Mouse (Mus musculus) G1E (cell line): Measurements from ENCODE around the gene Eif2d. TPM values are rescaled to one million over a fixed set of nuclear protein-coding genes. Genes with fewer than 3 reads are reported as not detected.

Experiments
- ATAC-seq: 2 replicates; pipeline ENCODE4 v1.8.0; 2016; ENCODE audit warnings: mild to moderate bottlenecking; ENCODE audit not compliant: insufficient number of reproducible peaks, poor library complexity, low FRiP score, severe bottlenecking; ENCODE audit errors: extremely low read depth
- DNase-seq: peaks from one replicate; pipeline ENCODE4 v3.0.0; 2012; ENCODE audit warnings: low spot score
- H3K27me3 ChIP-seq: 2 replicates; pipeline ENCODE4 v1.6.1; 2012; ENCODE audit warnings: mild to moderate bottlenecking, low read length, inconsistent platforms; ENCODE audit not compliant: insufficient read depth
- H3K36me3 ChIP-seq: replicated peaks from 2 replicates; pipeline ENCODE3; 2012; ENCODE audit warnings: mild to moderate bottlenecking, inconsistent platforms
- H3K4me1 ChIP-seq: 2 replicates; pipeline ENCODE4 v1.6.1; 2012; ENCODE audit warnings: low read depth, low read length, inconsistent platforms, mixed read lengths; ENCODE audit not compliant: insufficient read depth
- H3K4me3 ChIP-seq: 2 replicates; pipeline ENCODE4 v1.5.1; 2012; ENCODE audit warnings: low read depth, mild to moderate bottlenecking, inconsistent platforms, low read length, moderate library complexity, mixed read lengths
- H3K9me3 ChIP-seq: replicated peaks from 2 replicates; pipeline ENCODE4 v1.6.1; 2012; ENCODE audit warnings: inconsistent platforms
- CTCF ChIP-seq: IDR thresholded peaks from 2 replicates; pipeline ENCODE4 v1.5.1; 2012; ENCODE audit warnings: low read depth, low read length, inconsistent platforms, mixed read lengths
- GATA1 ChIP-seq: IDR thresholded peaks from 2 replicates; pipeline ENCODE4 v1.6.1; 2012; ENCODE audit warnings: borderline replicate concordance, low read length, inconsistent platforms, mixed read lengths
- GATA2 ChIP-seq: IDR thresholded peaks from 2 replicates; pipeline ENCODE4 v1.6.1; 2012; ENCODE audit warnings: low read depth, low read length, inconsistent platforms, borderline replicate concordance
- POLR2AphosphoS5 ChIP-seq: IDR thresholded peaks from 2 replicates; pipeline ENCODE4 v1.6.1; 2012; ENCODE audit warnings: low read depth, low read length, inconsistent platforms; ENCODE audit not compliant: insufficient replicate concordance
- TAL1 ChIP-seq: conservative IDR thresholded peaks from 2 replicates; pipeline ENCODE4 v1.6.1; 2012; ENCODE audit warnings: low read depth, low read length, inconsistent platforms, mixed read lengths
- polyA plus RNA-seq: library from polyadenylated mRNA; stranded (reverse); fragments of >175 nt; gene quantifications from 2 replicates; pipeline ENCODE4 v1.2.3, GENCODE M21; 2012
- total RNA-seq, 2 experiments: library from RNA; stranded (forward) in 1 of 2; stranded (reverse) in 1 of 2; fragments of 200-1000 nt in 1 of 2; fragments of >200 nt in 1 of 2; fragmentation: Nextera tagmentation in 1 of 2; gene quantifications; 2 replicates each; pipeline ENCODE4 v1.2.3; 2014 to 2017

Gene Eif2d
- total and polyA plus RNA-seq, 3 experiments = 70.5 to 347 (median 79.5) TPM

DNA sequence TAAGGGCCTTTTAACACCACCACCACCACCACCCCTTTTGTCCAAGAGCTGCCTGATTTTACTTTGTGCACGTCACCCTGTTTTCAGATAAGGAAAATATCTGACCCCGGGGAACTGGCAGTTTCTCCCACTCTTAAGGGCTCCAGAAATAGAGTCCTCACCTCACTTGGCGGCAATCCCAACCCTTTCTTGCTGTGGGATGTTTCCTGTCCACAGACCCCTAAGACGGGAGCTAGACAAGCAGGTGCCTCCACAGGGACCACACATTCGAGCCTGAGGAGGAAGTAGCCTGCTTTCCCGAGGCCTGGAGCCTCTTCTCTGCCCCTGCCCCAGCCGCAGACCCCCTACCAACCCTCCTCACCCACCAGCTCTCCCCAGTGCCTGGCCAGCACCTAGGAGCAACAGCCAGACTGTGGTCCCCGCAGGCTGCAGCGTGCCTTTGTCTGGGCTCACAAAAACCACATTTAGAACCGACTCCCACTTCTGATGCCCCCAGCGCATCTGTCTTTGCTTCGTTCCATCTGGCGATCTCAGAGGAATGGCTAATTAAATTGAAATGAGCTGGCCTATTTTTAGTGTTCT lies 36.5 kb upstream of the Eif2d start:
- no peak for DNase-seq
- Histone ChIP-seq H3K4me3 (no peak overlapping the region; the same call in 1 of the 2 replicates), H3K36me3 (no peaks in the 10 kb centered on the region), H3K27me3 (peaks cover 46% of the 10 kb centered on the region), H3K9me3 (no peaks in the 10 kb centered on the region), H3K4me1 (peaks cover 55% of the 10 kb centered on the region)
- TF ChIP-seq TAL1 (no peak), CTCF (no peak), POLR2AphosphoS5 (no peak), GATA1 (no peak), GATA2 (no peak)
- ATAC-seq = no peak

DNA sequence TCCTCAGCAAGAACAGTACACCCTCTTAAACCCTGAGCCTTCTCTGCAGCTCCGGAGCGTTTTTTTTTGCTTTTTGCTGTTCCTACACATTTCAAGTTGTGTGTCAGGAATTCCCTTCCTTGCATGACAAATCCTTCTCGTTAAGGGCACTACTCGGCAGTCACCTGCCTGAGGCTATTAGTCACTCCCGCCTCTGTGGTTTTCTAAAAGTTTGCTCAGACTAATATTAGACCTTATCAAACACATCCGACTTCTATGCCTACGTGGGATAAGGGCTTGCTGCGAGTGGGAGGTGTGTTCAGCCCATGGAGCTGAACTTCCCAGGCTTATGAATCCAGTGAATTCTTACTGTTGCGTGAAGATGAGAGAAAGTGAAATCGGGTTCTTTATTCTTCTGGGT lies 34.5 kb upstream of the Eif2d start:
- peak overlapping the region; percentile 18; the same call in 1 of the 2 replicates for H3K4me3 ChIP-seq

DNA sequence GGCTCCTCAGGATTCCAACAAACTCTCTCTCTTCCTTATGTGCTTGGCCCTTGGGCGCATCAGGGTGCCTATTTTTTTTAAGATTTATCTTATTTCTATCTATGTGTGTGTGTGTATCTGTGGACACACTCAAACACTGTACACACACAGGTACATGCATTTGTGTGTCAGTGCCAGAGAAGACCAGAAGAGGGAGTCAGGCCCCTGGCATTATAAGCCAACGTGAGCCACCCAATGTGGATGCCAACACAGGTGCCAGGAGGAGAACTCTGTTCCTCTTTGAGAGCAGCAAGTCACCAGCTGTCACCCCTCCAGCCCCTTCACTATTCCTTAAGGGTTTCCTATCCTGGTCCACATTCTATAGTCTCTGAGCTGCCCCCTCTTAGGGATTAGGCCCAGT lies 34.0 kb upstream of the Eif2d start:
- ATAC-seq (peak; percentile 47), DNase-seq (no peak)
- peaks cover 78% of the 10 kb centered on the region for H3K4me1 ChIP-seq
- TF ChIP-seq GATA1 (no peak), TAL1 (no peak), CTCF (peak; percentile 65)
- H3K36me3 ChIP-seq = peaks cover 2% of the 10 kb centered on the region
- H3K27me3 ChIP-seq = peaks cover 32% of the 10 kb centered on the region
- H3K9me3 ChIP-seq = no peaks in the 10 kb centered on the region
- H3K4me3 ChIP-seq = peak overlapping the region; percentile 18; the same call in 1 of the 2 replicates

More for the DNA sequence above, 34.5 kb upstream of the Eif2d start:
- ATAC-seq = peak; percentile 29
- no peak for TF ChIP-seq POLR2AphosphoS5
- TF ChIP-seq CTCF = no peak
- no peak for TF ChIP-seq GATA2
- no peak for TF ChIP-seq GATA1
- H3K27me3 ChIP-seq = peaks cover 36% of the 10 kb centered on the region
- no peaks in the 10 kb centered on the region for H3K9me3 ChIP-seq
- peaks cover 2% of the 10 kb centered on the region for H3K36me3 ChIP-seq
- H3K4me1 ChIP-seq = peaks cover 73% of the 10 kb centered on the region
- DNase-seq = no peak

DNA sequence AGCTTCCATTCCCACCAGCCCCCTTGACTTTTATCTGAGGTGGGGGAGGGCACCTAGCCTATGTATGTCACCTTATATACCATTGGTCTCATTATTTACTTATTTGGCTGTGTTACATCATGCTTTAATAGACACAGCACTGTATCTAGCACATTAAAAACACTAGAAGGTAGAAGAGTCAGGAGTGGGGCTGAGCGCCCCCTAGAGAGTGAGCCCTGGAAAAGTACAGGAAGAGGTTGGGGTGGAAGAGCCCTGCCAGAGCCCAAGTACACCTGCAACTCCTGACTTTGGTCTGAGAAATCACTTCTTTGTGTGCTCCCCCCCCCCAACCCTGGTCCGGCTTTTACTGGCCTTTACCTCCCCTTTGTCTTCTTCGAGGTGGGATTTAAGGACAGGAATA lies 31.0 kb upstream of the Eif2d start:
- Histone ChIP-seq H3K27me3 (peaks cover 11% of the 10 kb centered on the region), H3K36me3 (peaks cover 5% of the 10 kb centered on the region), H3K9me3 (no peaks in the 10 kb centered on the region), H3K4me3 (no peak overlapping the region), H3K4me1 (peaks cover 91% of the 10 kb centered on the region)
- ATAC-seq = no peak
- DNase-seq = no peak
- no peak for TF ChIP-seq POLR2AphosphoS5
- peak; percentile 43 for TF ChIP-seq CTCF
- no peak for TF ChIP-seq TAL1

DNA sequence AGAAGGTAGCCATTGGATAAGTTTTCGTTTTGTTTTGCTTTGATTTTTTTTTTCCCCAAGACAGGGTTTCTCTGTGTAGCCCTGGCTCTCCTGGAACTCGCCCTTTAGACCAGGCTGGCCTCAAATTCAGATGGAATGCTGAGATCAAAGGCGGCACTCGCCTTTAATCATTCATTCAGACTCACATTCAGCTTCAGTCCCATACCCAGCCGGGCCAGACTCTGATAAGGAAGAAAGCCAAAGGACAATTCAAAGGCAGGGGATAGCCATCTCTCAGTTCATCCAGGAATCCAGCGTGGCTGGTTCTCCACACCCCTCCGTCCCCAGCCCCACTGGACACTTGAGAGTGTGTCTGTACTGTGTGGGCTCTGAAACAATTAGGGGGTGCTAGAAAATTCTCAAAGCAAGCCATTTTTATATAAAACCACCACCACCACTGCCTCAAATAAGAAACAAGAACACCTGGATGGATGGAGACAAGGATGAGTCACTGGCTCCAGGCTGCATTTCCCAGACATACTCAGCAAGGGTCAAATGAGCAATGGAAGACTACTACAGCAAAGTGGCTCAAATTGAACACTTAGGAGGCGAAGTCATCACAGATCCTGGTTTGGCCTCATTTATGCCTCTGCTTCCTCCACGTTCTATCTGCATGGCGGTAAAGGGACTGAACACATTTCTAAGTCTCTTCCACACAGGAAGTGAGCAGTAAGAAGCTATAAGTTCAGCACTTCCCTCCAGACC lies 29.3 kb upstream of the Eif2d start:
- ATAC-seq = no peak

DNA sequence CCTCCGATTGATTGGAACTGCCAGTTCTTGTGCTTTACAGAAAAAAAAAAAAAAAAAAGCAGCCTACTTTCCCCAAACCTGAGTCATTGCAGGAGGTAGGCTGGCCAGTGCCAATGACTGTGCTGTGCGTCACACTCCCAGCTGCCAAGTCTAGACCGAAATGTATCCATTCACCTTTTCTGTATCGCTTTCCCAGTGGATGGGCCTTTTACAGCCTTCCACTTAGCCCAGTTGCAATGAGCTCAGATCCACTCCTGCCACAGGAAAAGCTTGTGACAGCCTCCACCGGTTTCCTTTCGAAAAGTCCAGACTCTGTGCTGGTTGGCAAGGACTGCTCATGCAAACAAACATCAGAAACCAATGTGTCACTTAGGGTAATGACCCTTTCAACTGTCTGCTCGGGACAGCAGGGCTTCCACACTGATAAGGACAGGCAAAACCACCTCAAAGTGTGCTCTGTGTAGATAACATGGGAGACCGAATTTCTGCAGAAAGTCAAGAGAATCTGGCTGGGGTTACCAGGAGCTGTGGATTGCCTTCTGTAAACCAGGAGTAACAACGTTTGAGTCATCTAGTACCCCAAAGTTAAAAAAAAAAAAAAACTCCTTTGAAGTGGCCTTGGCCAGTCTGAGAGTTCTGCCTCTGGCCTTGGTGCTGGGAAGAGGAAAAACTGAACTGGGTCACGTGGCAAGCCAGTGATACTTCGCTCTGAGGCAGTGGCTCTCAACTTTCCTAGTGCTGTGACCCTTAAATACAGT lies 26.8 kb upstream of the Eif2d start:
- Histone ChIP-seq H3K36me3 (peaks cover 47% of the 10 kb centered on the region), H3K27me3 (no peaks in the 10 kb centered on the region; the same call in 1 of the 2 replicates), H3K4me1 (peaks cover 87% of the 10 kb centered on the region), H3K4me3 (peak overlapping the region; percentile 63), H3K9me3 (peaks cover 22% of the 10 kb centered on the region)
- TF ChIP-seq GATA1 = no peak
- peak; percentile 81; the same call in 1 of the 2 replicates for TF ChIP-seq GATA2
- TF ChIP-seq POLR2AphosphoS5 = no peak; the same call in 1 of the 2 replicates
- TF ChIP-seq TAL1 = peak; percentile 100
- TF ChIP-seq CTCF = no peak
- DNase-seq = peak; percentile 83
- peak; percentile 89 for ATAC-seq

More for the DNA sequence above, 29.3 kb upstream of the Eif2d start:
- Histone ChIP-seq H3K36me3 (peaks cover 22% of the 10 kb centered on the region), H3K4me1 (peaks cover 93% of the 10 kb centered on the region), H3K4me3 (no peak overlapping the region), H3K9me3 (peaks cover under 1% of the 10 kb centered on the region; the same call in 1 of the 2 replicates), H3K27me3 (no peaks in the 10 kb centered on the region)
- TF ChIP-seq CTCF (no peak), GATA2 (no peak), GATA1 (no peak), POLR2AphosphoS5 (no peak), TAL1 (no peak)
- DNase-seq = no peak
